Mouse (Mus musculus): Measurements from ENCODE around the gene Cmbl. TPM values are rescaled to one million over a fixed set of nuclear protein-coding genes. Genes with fewer than 3 reads are reported as not detected.
"Not testable (repeated sequence)": the region's sequence is repeated elsewhere in the genome, so short reads cannot be mapped to it uniquely, and the experiment has no call there.

Cmbl gene
- polyA plus RNA-seq, 1 experiment: 12.4 TPM

GRCm38 (mm10) chr15:31568581-31568996 is 3.4 kb downstream of the Cmbl start:
- Histone ChIP-seq H3K27me3 (ENCODE audit: control insufficient read depth, insufficient read depth, low read length) (no peaks in the 10 kb centered on the region), H3K4me1 (ENCODE audit: control insufficient read depth, insufficient read depth, insufficient read length) (peaks cover 12% of the 10 kb centered on the region), H3K27ac (ENCODE audit: insufficient read depth, low read length) (no peak overlapping the region), H3K4me3 (ENCODE audit: extremely low read depth, insufficient read depth, insufficient read length) (no peak overlapping the region), H3K36me3 (ENCODE audit: control insufficient read depth, insufficient read depth, low read length) (no peaks in the 10 kb centered on the region)
- 73% methylated on average over 12 of the region's 12 CpGs for WGBS
- no peak for DNase-seq (ENCODE audit: low read depth in 1 of 2, low spot score in 2 of 2)
- no peak for TF ChIP-seq CTCF (IDR thresholded peaks at IDR 0.05; ENCODE audit: extremely low read depth, insufficient read depth, insufficient read length, insufficient replicate concordance)
- TF ChIP-seq POLR2A (IDR thresholded peaks at IDR 0.05; ENCODE audit: low read depth, low read length): no peak

GRCm38 (mm10) chr15:31569325-31570022 is 4.3 kb downstream of the Cmbl start:
- DNase-seq (ENCODE audit: low read depth in 1 of 2, low spot score in 2 of 2): no peak
- no peak overlapping the region for H3K27ac ChIP-seq (ENCODE audit: insufficient read depth, low read length)
- H3K36me3 ChIP-seq (ENCODE audit: control insufficient read depth, insufficient read depth, low read length): no peaks in the 10 kb centered on the region
- no peak overlapping the region for H3K4me3 ChIP-seq (ENCODE audit: extremely low read depth, insufficient read depth, insufficient read length)
- 70% methylated on average over 9 of the region's 9 CpGs for WGBS
- peaks cover 12% of the 10 kb centered on the region for H3K4me1 ChIP-seq (ENCODE audit: control insufficient read depth, insufficient read depth, insufficient read length)
- no peaks in the 10 kb centered on the region for H3K27me3 ChIP-seq (ENCODE audit: control insufficient read depth, insufficient read depth, low read length)
- TF ChIP-seq POLR2A (IDR thresholded peaks at IDR 0.05; ENCODE audit: low read depth, low read length) (no peak), CTCF (IDR thresholded peaks at IDR 0.05; ENCODE audit: extremely low read depth, insufficient read depth, insufficient read length, insufficient replicate concordance) (no peak)

GRCm38 (mm10) chr15:31570959-31571358 is 5.8 kb downstream of the Cmbl start:
- Histone ChIP-seq H3K27me3 (ENCODE audit: control insufficient read depth, insufficient read depth, low read length) (no peaks in the 10 kb centered on the region), H3K27ac (ENCODE audit: insufficient read depth, low read length) (no peak overlapping the region), H3K4me3 (ENCODE audit: extremely low read depth, insufficient read depth, insufficient read length) (no peak overlapping the region), H3K36me3 (ENCODE audit: control insufficient read depth, insufficient read depth, low read length) (no peaks in the 10 kb centered on the region), H3K4me1 (ENCODE audit: control insufficient read depth, insufficient read depth, insufficient read length) (peaks cover 12% of the 10 kb centered on the region)
- 63% methylated on average over 8 of the region's 8 CpGs for WGBS
- TF ChIP-seq CTCF (IDR thresholded peaks at IDR 0.05; ENCODE audit: extremely low read depth, insufficient read depth, insufficient read length, insufficient replicate concordance): no peak
- no peak for TF ChIP-seq POLR2A (IDR thresholded peaks at IDR 0.05; ENCODE audit: low read depth, low read length)
- no peak for DNase-seq (ENCODE audit: low read depth in 1 of 2, low spot score in 2 of 2)

- H3K27me3 ChIP-seq (ENCODE audit: control insufficient read depth, insufficient read depth, low read length): no peaks in the 10 kb centered on the region
- no peaks in the 10 kb centered on the region for H3K36me3 ChIP-seq (ENCODE audit: control insufficient read depth, insufficient read depth, low read length)
- DNase-seq (ENCODE audit: low read depth in 1 of 2, low spot score in 2 of 2): no peak
- H3K4me1 ChIP-seq (ENCODE audit: control insufficient read depth, insufficient read depth, insufficient read length): peaks cover 12% of the 10 kb centered on the region
- TF ChIP-seq CTCF (IDR thresholded peaks at IDR 0.05; ENCODE audit: extremely low read depth, insufficient read depth, insufficient read length, insufficient replicate concordance): no peak
- no peak for TF ChIP-seq POLR2A (IDR thresholded peaks at IDR 0.05; ENCODE audit: low read depth, low read length)
- 84% methylated on average over 16 of the region's 16 CpGs for WGBS
- H3K4me3 ChIP-seq (ENCODE audit: extremely low read depth, insufficient read depth, insufficient read length): no peak overlapping the region
- peak overlapping the region; percentile 48 for H3K27ac ChIP-seq (ENCODE audit: insufficient read depth, low read length)
Measured at GRCm38 (mm10) chr15:31571906-31572722, 6.9 kb downstream of the Cmbl start.

GRCm38 (mm10) chr15:31573287-31573686 is 8.1 kb downstream of the Cmbl start:
- peaks cover 12% of the 10 kb centered on the region for H3K4me1 ChIP-seq (ENCODE audit: control insufficient read depth, insufficient read depth, insufficient read length)
- DNase-seq (ENCODE audit: low read depth in 1 of 2, low spot score in 2 of 2): no peak
- no peak for TF ChIP-seq CTCF (IDR thresholded peaks at IDR 0.05; ENCODE audit: extremely low read depth, insufficient read depth, insufficient read length, insufficient replicate concordance)
- TF ChIP-seq POLR2A (IDR thresholded peaks at IDR 0.05; ENCODE audit: low read depth, low read length): no peak
- 82% methylated on average over 4 of the region's 4 CpGs for WGBS
- no peak overlapping the region for H3K4me3 ChIP-seq (ENCODE audit: extremely low read depth, insufficient read depth, insufficient read length)
- no peak overlapping the region for H3K27ac ChIP-seq (ENCODE audit: insufficient read depth, low read length)
- no peaks in the 10 kb centered on the region for H3K36me3 ChIP-seq (ENCODE audit: control insufficient read depth, insufficient read depth, low read length)
- H3K27me3 ChIP-seq (ENCODE audit: control insufficient read depth, insufficient read depth, low read length): no peaks in the 10 kb centered on the region

- Histone ChIP-seq H3K4me1 (ENCODE audit: control insufficient read depth, insufficient read depth, insufficient read length) (peaks cover 12% of the 10 kb centered on the region), H3K4me3 (ENCODE audit: extremely low read depth, insufficient read depth, insufficient read length) (no peak overlapping the region), H3K27ac (ENCODE audit: insufficient read depth, low read length) (no peak overlapping the region), H3K36me3 (ENCODE audit: control insufficient read depth, insufficient read depth, low read length) (no peaks in the 10 kb centered on the region), H3K27me3 (ENCODE audit: control insufficient read depth, insufficient read depth, low read length) (no peaks in the 10 kb centered on the region)
- no peak for DNase-seq (ENCODE audit: low read depth in 1 of 2, low spot score in 2 of 2)
- no peak for TF ChIP-seq POLR2A (IDR thresholded peaks at IDR 0.05; ENCODE audit: low read depth, low read length)
- TF ChIP-seq CTCF (IDR thresholded peaks at IDR 0.05; ENCODE audit: extremely low read depth, insufficient read depth, insufficient read length, insufficient replicate concordance): no peak
Measured at GRCm38 (mm10) chr15:31573692-31574091, 8.5 kb downstream of the Cmbl start.

GRCm38 (mm10) chr15:31576076-31576475 is 10.9 kb downstream of the Cmbl start:
- Histone ChIP-seq H3K4me1 (ENCODE audit: control insufficient read depth, insufficient read depth, insufficient read length) (peaks cover 12% of the 10 kb centered on the region), H3K4me3 (ENCODE audit: extremely low read depth, insufficient read depth, insufficient read length) (no peak overlapping the region), H3K27ac (ENCODE audit: insufficient read depth, low read length) (no peak overlapping the region), H3K36me3 (ENCODE audit: control insufficient read depth, insufficient read depth, low read length) (no peaks in the 10 kb centered on the region), H3K27me3 (ENCODE audit: control insufficient read depth, insufficient read depth, low read length) (no peaks in the 10 kb centered on the region)
- TF ChIP-seq POLR2A (IDR thresholded peaks at IDR 0.05; ENCODE audit: low read depth, low read length) (no peak), CTCF (IDR thresholded peaks at IDR 0.05; ENCODE audit: extremely low read depth, insufficient read depth, insufficient read length, insufficient replicate concordance) (no peak)
- DNase-seq (ENCODE audit: low read depth in 1 of 2, low spot score in 2 of 2): no peak
- 89% methylated on average over 5 of the region's 5 CpGs for WGBS

GRCm38 (mm10) chr15:31581086-31581485 is 15.9 kb downstream of the Cmbl start:
- not testable (repeated sequence) for H3K27me3 ChIP-seq (ENCODE audit: control insufficient read depth, insufficient read depth, low read length); H3K36me3 ChIP-seq (ENCODE audit: control insufficient read depth, insufficient read depth, low read length); H3K27ac ChIP-seq (ENCODE audit: insufficient read depth, low read length); DNase-seq (ENCODE audit: low read depth in 1 of 2, low spot score in 2 of 2); H3K4me1 ChIP-seq (ENCODE audit: control insufficient read depth, insufficient read depth, insufficient read length); H3K4me3 ChIP-seq (ENCODE audit: extremely low read depth, insufficient read depth, insufficient read length)
- 89% methylated on average over 2 of the region's 2 CpGs for WGBS
